Mouse (Mus musculus) spleen, adult 2 months (tissue): ENCODE measurements at regions not wholly inside any gene's neighbourhood (a gene's known extent, or its start where the extent isn't known, plus 50 kb on each side); places are given as distances from the start of the nearest gene placed in this dataset.

ENCODE experiments used
- CTCF ChIP-seq: fragments of 200-500 bp; IDR thresholded peaks from 2 replicates; pipeline ENCODE4 v1.5.1; 2011; ENCODE audit warnings: mild to moderate bottlenecking, inconsistent platforms; ENCODE audit not compliant: insufficient read depth, insufficient read length, insufficient replicate concordance; ENCODE audit errors: extremely low read depth
- POLR2A ChIP-seq: fragments of 200-500 bp; IDR thresholded peaks from 2 replicates; pipeline ENCODE4 v1.6.1; 2011; ENCODE audit warnings: low read depth, low read length, inconsistent platforms

DNA sequence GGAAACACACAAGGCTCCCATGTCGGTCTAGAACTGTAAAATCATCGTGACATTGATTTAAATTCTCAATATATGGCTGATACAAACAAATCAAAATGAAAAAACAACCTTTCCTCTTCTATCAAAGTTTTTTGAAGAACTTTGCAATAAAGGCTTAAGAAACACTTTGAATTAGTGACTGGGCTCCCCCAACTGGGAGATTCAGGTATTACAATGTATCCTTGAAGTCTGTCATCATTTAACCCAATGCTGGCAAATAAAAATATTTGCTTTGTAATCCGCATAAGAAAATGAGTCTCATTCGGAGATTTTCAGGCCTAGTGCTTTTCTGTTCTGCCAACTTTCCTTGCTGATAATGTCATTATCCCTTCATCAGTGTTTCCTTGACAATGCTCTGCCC lies 465.2 kb upstream of the Rag2 start:
- TF ChIP-seq POLR2A = no peak
- no peak for TF ChIP-seq CTCF
